Mouse (Mus musculus) midbrain, embryonic 13.5 days (tissue): ENCODE results near the gene Cd93. TPM values are rescaled to one million over a fixed set of nuclear protein-coding genes. Genes with fewer than 3 reads are reported as not detected.
A peak's percentile ranks its signal among the peaks of the same experiment; 100 is the strongest.

Source experiments
- ATAC-seq: fragments of 200-750 bp; cut with Nextera tagmentation; 2 replicates; pipeline ENCODE4 v1.8.0; 2017; ENCODE audit warnings: mild to moderate bottlenecking, moderate TSS enrichment, moderate library complexity
- H3K27ac ChIP-seq: fragments of 300-500 bp; sonication (generic); 2 replicates; pipeline ENCODE4 v1.5.1; 2015; ENCODE audit warnings: inconsistent platforms, mild to moderate bottlenecking, moderate library complexity
- H3K27me3 ChIP-seq: fragments of 300-500 bp; sonication (generic); 2 replicates; pipeline ENCODE4 v1.6.1; 2015; ENCODE audit warnings: mild to moderate bottlenecking, inconsistent platforms
- H3K36me3 ChIP-seq: fragments of 300-500 bp; sonication (generic); 2 replicates; pipeline ENCODE4 v1.6.1; 2015; ENCODE audit warnings: mild to moderate bottlenecking, inconsistent platforms
- H3K4me1 ChIP-seq: fragments of 300-500 bp; sonication (generic); replicated peaks from 2 replicates; pipeline ENCODE4 v1.6.1; 2015; ENCODE audit warnings: inconsistent platforms
- H3K4me2 ChIP-seq: fragments of 300-500 bp; sonication (generic); replicated peaks from 2 replicates; pipeline ENCODE4 v1.6.1; 2015; ENCODE audit warnings: moderate library complexity, mild to moderate bottlenecking, inconsistent platforms
- H3K4me3 ChIP-seq: fragments of 300-500 bp; sonication (generic); replicated peaks from 2 replicates; pipeline ENCODE4 v1.5.1; 2015; ENCODE audit warnings: mild to moderate bottlenecking, inconsistent platforms
- H3K9ac ChIP-seq: fragments of 300-500 bp; sonication (generic); replicated peaks from 2 replicates; pipeline ENCODE4 v1.6.1; 2015; ENCODE audit warnings: mild to moderate bottlenecking, inconsistent platforms
- H3K9me3 ChIP-seq: fragments of 300-500 bp; sonication (generic); 2 replicates; pipeline ENCODE4 v1.6.1; 2016; ENCODE audit warnings: mild to moderate bottlenecking, inconsistent platforms
- WGBS: fragments of 180-500 bp; shearing (Covaris S2); methylation state at CpG from one replicate; pipeline ENCODE4 v1.1.7; 2015; 5-methylcytosine and 5-hydroxymethylcytosine counted together
- polyA plus RNA-seq: library from polyadenylated mRNA; unstranded; fragments of >200 nt; fragmentation: Nextera tagmentation; extraction: Ambion mirVana; gene quantifications from 2 replicates; pipeline ENCODE4 v1.2.1, GENCODE M21; 2015

Gene Cd93
- polyA plus RNA-seq, 1 experiment from 2014 or later: 6.7 TPM

DNA sequence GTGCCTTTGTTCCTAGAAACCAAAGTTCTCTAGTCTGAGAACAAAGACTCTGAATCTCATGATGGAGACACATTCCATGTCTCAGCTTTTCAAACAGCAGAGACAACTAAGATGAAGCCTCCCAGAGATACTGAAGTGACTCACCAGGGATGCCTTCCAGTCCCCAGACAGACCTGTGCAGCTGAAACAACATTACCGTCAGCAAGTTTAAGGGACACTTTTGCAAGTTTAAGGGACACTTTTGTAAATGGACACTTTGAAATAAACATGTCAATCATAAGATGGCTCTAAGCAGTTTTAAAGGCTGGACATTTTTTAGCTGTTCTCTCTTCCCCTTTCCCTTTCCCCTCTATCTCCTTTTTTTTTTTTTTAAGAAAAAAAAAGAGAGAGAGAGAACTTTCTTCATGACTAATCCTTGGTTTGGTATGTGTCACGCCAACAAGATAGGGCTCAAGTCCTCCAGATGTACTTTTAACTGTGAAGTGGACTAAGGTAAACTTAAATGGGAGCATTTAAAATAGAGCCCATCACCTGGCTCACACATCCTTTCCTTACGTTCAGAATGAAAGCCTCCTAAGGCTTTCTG lies 3.6 kb downstream of the Cd93 start:
- H3K4me1 ChIP-seq: no peaks in the 10 kb centered on the region
- no peak for ATAC-seq
- no peak overlapping the region for H3K4me3 ChIP-seq
- no peak overlapping the region for H3K9ac ChIP-seq
- no peaks in the 10 kb centered on the region for H3K36me3 ChIP-seq
- no peak overlapping the region for H3K4me2 ChIP-seq
- no peaks in the 10 kb centered on the region for H3K9me3 ChIP-seq
- 73% methylated on average over 3 of the region's 3 CpGs for WGBS
- no peak overlapping the region for H3K27ac ChIP-seq
- no peaks in the 10 kb centered on the region for H3K27me3 ChIP-seq

DNA sequence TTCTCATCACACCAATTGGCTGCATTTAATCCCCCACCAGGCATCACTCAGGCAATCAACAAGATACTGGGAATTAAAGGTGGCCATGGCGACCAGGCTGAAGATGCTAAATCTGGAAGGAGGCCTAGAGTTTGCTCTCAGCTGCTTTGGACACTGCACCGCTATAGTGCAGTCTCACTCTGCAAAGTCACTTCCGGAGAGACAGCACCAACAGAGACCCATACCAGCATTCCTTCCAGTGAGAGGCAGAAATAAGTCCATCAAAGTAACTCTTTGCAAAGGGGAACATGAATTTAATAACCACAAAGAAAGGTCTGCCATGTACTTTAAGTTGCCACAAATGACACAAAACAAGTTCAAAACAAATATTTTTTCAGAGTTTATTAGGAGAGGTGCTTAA lies 7.1 kb downstream of the Cd93 start:
- no peak overlapping the region for H3K4me3 ChIP-seq
- no peaks in the 10 kb centered on the region for H3K4me1 ChIP-seq
- no peaks in the 10 kb centered on the region for H3K36me3 ChIP-seq
- H3K4me2 ChIP-seq: no peak overlapping the region
- no peak overlapping the region for H3K9ac ChIP-seq
- 0 out of 2 replicates have a peak, but pooled peaks have one; percentile 48 for ATAC-seq
- no peak overlapping the region for H3K27ac ChIP-seq
- H3K27me3 ChIP-seq: no peaks in the 10 kb centered on the region
- WGBS: 43% methylated on average over 3 of the region's 3 CpGs
- no peaks in the 10 kb centered on the region for H3K9me3 ChIP-seq

DNA sequence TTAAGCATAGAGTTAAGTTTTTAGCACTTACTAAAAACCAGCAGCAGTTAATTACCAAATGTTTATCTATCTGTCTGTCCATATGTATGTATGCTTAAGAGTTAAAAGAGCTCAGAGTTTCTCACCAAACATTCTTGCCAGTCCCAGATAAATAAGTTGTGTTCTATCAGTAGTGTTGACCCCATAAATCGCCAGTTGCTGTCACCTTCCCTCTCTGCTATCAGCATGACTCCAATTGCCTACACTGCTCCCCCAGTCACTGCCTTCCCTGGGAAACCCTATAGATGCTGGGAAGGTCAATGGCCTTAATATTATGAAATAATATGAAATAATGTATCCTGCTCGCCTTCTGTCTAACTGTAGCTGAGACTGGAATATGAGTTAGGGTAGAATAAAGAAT lies 11.0 kb downstream of the Cd93 start:
- no peaks in the 10 kb centered on the region for H3K9me3 ChIP-seq
- no peaks in the 10 kb centered on the region for H3K27me3 ChIP-seq
- H3K4me1 ChIP-seq: no peaks in the 10 kb centered on the region
- no peak for ATAC-seq
- no peak overlapping the region for H3K4me3 ChIP-seq
- no peak overlapping the region for H3K4me2 ChIP-seq
- H3K36me3 ChIP-seq: no peaks in the 10 kb centered on the region
- no peak overlapping the region for H3K9ac ChIP-seq
- H3K27ac ChIP-seq: no peak overlapping the region
- 78% methylated on average over 2 of the region's 2 CpGs for WGBS

DNA sequence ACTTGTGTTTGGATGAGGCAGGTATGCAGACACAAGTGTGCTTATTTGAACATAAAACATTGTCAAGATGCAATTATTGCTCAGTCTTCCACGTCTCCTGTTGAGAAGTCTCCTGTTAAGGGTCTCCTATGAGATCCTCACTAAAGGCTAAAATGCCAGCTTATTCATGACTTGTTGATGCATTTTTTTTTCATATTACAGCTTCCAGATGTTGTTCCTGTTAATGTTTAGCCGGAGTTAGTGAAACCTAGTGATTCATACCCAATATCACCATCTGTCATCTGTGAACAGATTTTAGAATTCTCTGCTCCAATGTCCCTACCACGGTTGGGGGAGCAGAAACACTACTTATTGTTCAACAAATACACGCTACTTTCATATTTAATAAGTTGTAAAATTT lies 12.4 kb downstream of the Cd93 start:
- no peaks in the 10 kb centered on the region for H3K4me1 ChIP-seq
- WGBS: 82% methylated on average over 4 of the region's 4 CpGs
- H3K9ac ChIP-seq: no peak overlapping the region
- no peak overlapping the region for H3K27ac ChIP-seq
- no peaks in the 10 kb centered on the region for H3K27me3 ChIP-seq
- H3K4me3 ChIP-seq: no peak overlapping the region
- H3K9me3 ChIP-seq: no peaks in the 10 kb centered on the region
- no peaks in the 10 kb centered on the region for H3K36me3 ChIP-seq
- no peak for ATAC-seq
- no peak overlapping the region for H3K4me2 ChIP-seq

DNA sequence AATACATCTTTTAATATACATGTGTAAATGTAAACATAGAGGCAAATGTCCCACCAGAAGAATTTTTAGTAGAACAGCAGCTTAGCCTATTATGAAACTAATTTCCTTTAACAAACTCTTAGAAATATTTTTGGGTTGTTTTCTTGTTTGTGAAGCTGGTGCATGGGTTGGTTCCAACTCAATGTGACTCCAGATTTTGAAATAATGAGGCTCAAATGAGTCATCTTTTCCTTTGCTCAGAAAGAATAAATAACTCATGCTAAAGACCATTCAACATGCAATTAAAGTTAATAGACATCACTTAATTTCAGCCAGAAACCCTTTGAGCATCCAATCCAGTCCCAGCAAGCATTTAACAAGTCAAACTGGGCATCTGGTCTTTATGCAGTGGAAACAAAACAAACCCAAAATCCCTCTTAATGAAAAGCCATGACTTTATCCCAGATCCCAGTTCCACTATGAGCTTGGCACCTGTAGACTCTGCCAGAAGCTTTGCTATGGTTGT lies 14.3 kb downstream of the Cd93 start:
- no peaks in the 10 kb centered on the region for H3K9me3 ChIP-seq
- no peak for ATAC-seq
- H3K9ac ChIP-seq: no peak overlapping the region
- no peak overlapping the region for H3K4me2 ChIP-seq
- H3K36me3 ChIP-seq: no peaks in the 10 kb centered on the region
- no peaks in the 10 kb centered on the region for H3K27me3 ChIP-seq
- H3K4me1 ChIP-seq: no peaks in the 10 kb centered on the region
- H3K27ac ChIP-seq: no peak overlapping the region
- H3K4me3 ChIP-seq: no peak overlapping the region

DNA sequence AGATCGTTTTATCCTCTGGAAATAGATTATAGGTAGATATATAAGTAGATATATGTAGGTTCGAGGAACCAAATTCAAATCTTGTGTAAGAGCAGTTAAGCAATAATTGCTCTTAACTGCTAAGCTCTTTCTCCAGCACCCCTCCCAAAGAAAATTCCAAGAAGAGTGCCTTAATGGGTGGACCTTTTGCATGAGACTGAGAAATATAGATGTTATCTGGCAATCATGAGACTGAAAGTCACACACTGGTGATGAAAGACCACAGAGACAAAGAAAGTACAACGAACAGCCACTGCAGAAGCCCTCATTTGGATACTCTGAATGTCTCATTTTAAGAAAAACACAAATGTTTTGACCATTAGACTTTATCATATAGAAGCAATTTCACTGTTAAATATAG lies 14.8 kb downstream of the Cd93 start:
- Histone ChIP-seq H3K4me3 (no peak overlapping the region), H3K36me3 (no peaks in the 10 kb centered on the region), H3K27me3 (no peaks in the 10 kb centered on the region), H3K9ac (no peak overlapping the region), H3K9me3 (no peaks in the 10 kb centered on the region), H3K4me2 (no peak overlapping the region), H3K4me1 (no peaks in the 10 kb centered on the region), H3K27ac (no peak overlapping the region)
- ATAC-seq: no peak
- 82% methylated on average over 3 of the region's 3 CpGs for WGBS

DNA sequence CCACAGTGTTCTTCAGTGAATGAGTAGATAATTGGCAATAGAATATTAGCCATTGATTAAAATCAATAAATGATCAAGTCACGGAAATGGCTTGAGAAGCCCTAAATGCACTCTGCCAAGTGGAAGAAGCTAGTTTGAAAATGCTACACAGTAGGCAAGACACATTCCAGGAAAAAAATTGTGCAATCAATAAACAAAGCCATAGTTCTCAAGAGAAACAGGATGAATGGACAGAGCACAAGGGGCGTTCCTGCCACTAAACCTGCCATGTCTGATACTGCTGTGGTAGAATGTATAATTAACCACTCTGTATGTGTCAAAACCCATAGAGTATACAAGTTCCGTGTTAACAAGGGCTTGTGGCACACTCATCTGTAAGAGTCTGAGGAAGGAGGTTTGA lies 15.8 kb downstream of the Cd93 start:
- Histone ChIP-seq H3K27me3 (no peaks in the 10 kb centered on the region), H3K4me2 (no peak overlapping the region), H3K9me3 (no peaks in the 10 kb centered on the region), H3K27ac (no peak overlapping the region), H3K4me3 (no peak overlapping the region), H3K4me1 (no peaks in the 10 kb centered on the region), H3K9ac (no peak overlapping the region), H3K36me3 (no peaks in the 10 kb centered on the region)
- ATAC-seq: no peak
- 88% methylated on average over 3 of the region's 3 CpGs for WGBS

DNA sequence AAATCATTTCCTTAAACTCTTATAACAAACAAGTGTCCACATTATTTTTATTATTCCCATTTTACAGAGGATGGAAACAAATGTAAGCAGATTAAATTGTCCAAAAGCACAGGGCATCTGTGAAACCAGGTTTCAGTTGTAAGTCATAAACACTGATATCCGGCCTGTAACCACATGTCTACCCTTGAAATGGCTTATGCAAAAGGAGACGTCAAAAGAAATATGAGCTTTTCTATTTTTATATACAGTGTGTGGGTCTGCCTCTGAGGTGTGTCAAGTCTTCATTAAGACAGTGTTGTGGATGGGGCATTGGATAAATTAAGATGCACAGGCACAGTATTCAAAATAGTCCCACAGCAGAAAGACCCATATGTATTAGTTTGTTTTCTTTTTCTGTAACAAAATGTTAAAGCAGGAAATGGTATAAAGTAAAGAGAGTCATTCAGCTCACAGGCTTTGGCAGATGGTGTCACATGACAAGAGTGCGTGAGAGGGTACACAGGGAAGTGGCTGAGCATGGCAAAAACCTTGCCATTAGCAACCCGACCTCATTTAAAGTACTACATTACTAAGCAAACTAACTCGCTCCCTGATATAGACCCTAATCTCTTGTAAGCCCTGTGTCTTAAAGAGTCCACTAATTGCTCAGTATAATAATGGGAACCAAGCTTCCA lies 17.5 kb downstream of the Cd93 start:
- ATAC-seq: no peak
- no peak overlapping the region for H3K4me3 ChIP-seq
- H3K36me3 ChIP-seq: no peaks in the 10 kb centered on the region
- no peak overlapping the region for H3K27ac ChIP-seq
- 89% methylated on average over 5 of the region's 5 CpGs for WGBS
- no peak overlapping the region for H3K4me2 ChIP-seq
- no peaks in the 10 kb centered on the region for H3K4me1 ChIP-seq
- no peaks in the 10 kb centered on the region for H3K9me3 ChIP-seq
- H3K9ac ChIP-seq: no peak overlapping the region
- H3K27me3 ChIP-seq: no peaks in the 10 kb centered on the region

DNA sequence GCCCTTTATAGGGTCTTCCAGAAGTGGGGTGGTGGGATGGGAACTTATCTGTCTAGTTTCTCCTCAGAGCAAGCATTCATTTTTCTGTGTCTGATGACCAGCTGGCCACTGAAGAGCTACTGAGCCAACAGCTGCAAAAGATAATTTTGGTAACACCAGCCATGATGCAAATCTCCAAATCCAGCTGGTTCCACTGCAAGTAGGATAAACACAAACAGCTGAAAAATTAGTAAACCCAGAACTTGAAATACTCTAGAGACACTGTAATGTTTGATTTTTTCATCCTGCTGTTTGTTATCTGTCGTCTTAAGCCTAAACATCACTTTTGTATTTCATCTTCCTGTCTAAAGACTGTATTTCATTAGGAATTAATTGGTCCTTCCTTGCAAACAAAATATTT lies 21.7 kb downstream of the Cd93 start:
- no peak overlapping the region for H3K4me2 ChIP-seq
- no peaks in the 10 kb centered on the region for H3K36me3 ChIP-seq
- H3K4me3 ChIP-seq: no peak overlapping the region
- 63% methylated on average over 1 of the region's 1 CpGs for WGBS
- H3K27me3 ChIP-seq: no peaks in the 10 kb centered on the region
- H3K9me3 ChIP-seq: no peaks in the 10 kb centered on the region
- H3K9ac ChIP-seq: no peak overlapping the region
- ATAC-seq: no peak
- no peaks in the 10 kb centered on the region for H3K4me1 ChIP-seq
- no peak overlapping the region for H3K27ac ChIP-seq

DNA sequence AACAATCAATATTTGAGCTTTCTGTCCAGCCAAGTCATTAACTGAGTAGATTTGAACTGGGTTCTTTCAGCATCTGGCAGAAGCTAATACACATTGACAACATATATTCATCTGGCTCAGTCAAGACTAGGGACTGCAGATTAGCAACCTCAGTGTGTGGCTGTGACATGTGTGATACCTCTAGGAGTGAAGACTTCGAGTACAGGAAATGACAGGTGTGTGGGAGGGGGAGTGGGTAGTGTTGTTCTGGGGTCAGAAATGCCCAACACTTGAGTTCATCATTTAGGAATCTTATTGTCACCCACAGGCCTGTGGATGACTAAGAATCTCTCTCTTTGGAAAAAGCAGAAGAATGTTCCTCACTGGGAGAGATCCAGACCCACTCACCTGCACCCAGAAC lies 22.3 kb downstream of the Cd93 start:
- H3K9ac ChIP-seq: no peak overlapping the region
- H3K4me2 ChIP-seq: no peak overlapping the region
- 59% methylated on average over 1 of the region's 1 CpGs for WGBS
- H3K27ac ChIP-seq: no peak overlapping the region
- no peaks in the 10 kb centered on the region for H3K9me3 ChIP-seq
- no peak for ATAC-seq
- no peaks in the 10 kb centered on the region for H3K4me1 ChIP-seq
- no peaks in the 10 kb centered on the region for H3K27me3 ChIP-seq
- no peak overlapping the region for H3K4me3 ChIP-seq
- no peaks in the 10 kb centered on the region for H3K36me3 ChIP-seq

DNA sequence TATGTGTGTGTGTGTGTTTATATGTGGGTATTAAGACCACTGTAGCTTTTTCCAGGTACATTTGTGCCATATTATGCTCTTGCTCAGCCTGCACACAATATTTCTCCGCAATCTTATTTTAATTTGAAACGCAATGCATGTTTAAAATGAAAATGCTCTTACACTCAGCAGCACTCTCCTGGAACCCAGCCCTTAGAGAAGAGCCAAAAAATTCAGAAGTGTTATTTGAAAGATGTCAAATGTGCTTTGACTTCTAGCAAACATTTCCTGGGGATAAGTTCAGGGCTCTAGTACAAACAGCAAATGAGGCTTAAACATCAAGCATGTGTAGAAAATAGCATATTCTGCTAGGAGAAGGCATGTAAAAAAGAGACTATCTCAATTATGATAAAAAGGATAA lies 23.6 kb downstream of the Cd93 start:
- Histone ChIP-seq H3K9me3 (no peaks in the 10 kb centered on the region), H3K4me2 (no peak overlapping the region), H3K9ac (no peak overlapping the region), H3K4me1 (no peaks in the 10 kb centered on the region), H3K4me3 (no peak overlapping the region), H3K27ac (no peak overlapping the region), H3K27me3 (no peaks in the 10 kb centered on the region), H3K36me3 (no peaks in the 10 kb centered on the region)
- WGBS: 98% methylated on average over 2 of the region's 2 CpGs
- ATAC-seq: no peak

DNA sequence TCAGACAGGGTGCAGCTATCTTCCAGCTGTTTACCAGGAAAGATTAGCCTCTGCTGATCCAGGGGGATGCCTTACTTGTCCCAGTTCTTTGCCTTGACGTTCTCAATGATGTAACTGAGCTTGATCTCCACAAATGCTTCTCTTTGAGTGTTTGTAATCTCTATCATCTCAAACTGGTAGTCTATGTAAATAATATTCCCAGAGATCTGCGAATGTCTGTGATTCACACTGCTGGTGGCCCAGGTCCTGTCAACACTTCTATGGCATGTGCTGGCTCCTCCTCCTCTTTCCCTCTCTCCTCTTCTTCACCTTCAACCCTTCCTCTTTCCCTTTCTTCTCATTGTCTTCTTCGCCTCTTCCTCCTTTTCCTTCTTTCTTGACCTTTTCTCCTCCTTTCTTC lies 24.2 kb downstream of the Cd93 start:
- H3K36me3 ChIP-seq: no peaks in the 10 kb centered on the region
- no peak overlapping the region for H3K9ac ChIP-seq
- no peak overlapping the region for H3K4me3 ChIP-seq
- H3K27me3 ChIP-seq: no peaks in the 10 kb centered on the region
- no peak overlapping the region for H3K4me2 ChIP-seq
- ATAC-seq: no peak
- no peaks in the 10 kb centered on the region for H3K9me3 ChIP-seq
- no peaks in the 10 kb centered on the region for H3K4me1 ChIP-seq
- H3K27ac ChIP-seq: no peak overlapping the region
- 78% methylated on average over 3 of the region's 3 CpGs for WGBS

DNA sequence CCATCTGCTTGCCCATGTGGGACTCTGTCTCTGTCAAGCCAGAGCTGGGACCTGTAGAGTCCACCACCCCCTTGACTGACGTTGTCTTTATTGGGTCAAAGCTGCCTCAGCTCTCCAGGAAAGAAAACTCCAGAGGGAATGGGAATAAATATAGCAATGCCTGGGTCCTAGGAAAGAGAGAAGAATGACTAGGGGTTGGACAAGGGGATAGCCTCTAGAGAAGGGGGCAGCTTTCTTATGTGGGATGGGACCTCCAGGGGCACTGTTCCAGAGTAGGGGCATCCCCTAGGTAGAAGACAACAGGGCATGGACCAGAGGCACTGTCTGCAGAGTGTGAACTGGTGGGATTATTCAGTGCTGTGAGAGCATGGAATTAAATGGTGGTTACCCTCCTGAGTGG lies 33.5 kb downstream of the Cd93 start:
- Histone ChIP-seq H3K4me2 (no peak overlapping the region), H3K9ac (no peak overlapping the region), H3K4me3 (no peak overlapping the region), H3K36me3 (no peaks in the 10 kb centered on the region), H3K4me1 (peaks cover 29% of the 10 kb centered on the region), H3K27me3 (peaks cover 45% of the 10 kb centered on the region), H3K27ac (no peak overlapping the region), H3K9me3 (no peaks in the 10 kb centered on the region)
- no peak for ATAC-seq
- WGBS: 90% methylated on average over 1 of the region's 1 CpGs
